Mouse (Mus musculus): ENCODE results near the gene Tex48. TPM values are rescaled to one million over a fixed set of nuclear protein-coding genes. Genes with fewer than 3 reads are reported as not detected.

The Tex48 gene
- polyA plus RNA-seq, 1 experiment from 2014 or later, result not detected

- Histone ChIP-seq H3K27me3 (replicated peaks; ENCODE audit: control insufficient read depth, insufficient read depth, low read length) (no peaks in the 10 kb centered on the region), H3K9ac (ENCODE audit: low read depth, low read length) (no peak overlapping the region), H3K4me1 (replicated peaks; ENCODE audit: control insufficient read depth, insufficient read depth, low read length) (no peaks in the 10 kb centered on the region), H3K4me2 (replicated peaks; ENCODE audit: low read depth) (no peak overlapping the region), H3K9me3 (ENCODE audit: control insufficient read depth) (no peaks in the 10 kb centered on the region), H3K27ac (ENCODE audit: low read depth, low read length) (no peak overlapping the region), H3K4me3 (ENCODE audit: low read depth, low read length) (no peak overlapping the region), H3K36me3 (ENCODE audit: control insufficient read depth, insufficient read depth) (no peaks in the 10 kb centered on the region)
- no peak for TF ChIP-seq CTCF (IDR thresholded peaks at IDR 0.05; ENCODE audit: low read depth)
- ATAC-seq, result no peak
- 29% methylated on average over 4 of the region's 4 CpGs for WGBS
Observed at GRCm38 (mm10) chr4:63659086-63659485, 36.9 kb upstream of the Tex48 start.

- H3K36me3 ChIP-seq (ENCODE audit: control insufficient read depth, insufficient read depth), result no peaks in the 10 kb centered on the region
- no peaks in the 10 kb centered on the region for H3K27me3 ChIP-seq (replicated peaks; ENCODE audit: control insufficient read depth, insufficient read depth, low read length)
- no peaks in the 10 kb centered on the region for H3K4me1 ChIP-seq (replicated peaks; ENCODE audit: control insufficient read depth, insufficient read depth, low read length)
- no peak for ATAC-seq
- H3K4me2 ChIP-seq (replicated peaks; ENCODE audit: low read depth), result no peak overlapping the region
- WGBS, result 82% methylated on average over 1 of the region's 1 CpGs
- TF ChIP-seq CTCF (IDR thresholded peaks at IDR 0.05; ENCODE audit: low read depth), result peak; percentile 74
- H3K4me3 ChIP-seq (ENCODE audit: low read depth, low read length), result no peak overlapping the region
- no peak overlapping the region for H3K9ac ChIP-seq (ENCODE audit: low read depth, low read length)
- no peaks in the 10 kb centered on the region for H3K9me3 ChIP-seq (ENCODE audit: control insufficient read depth)
- H3K27ac ChIP-seq (ENCODE audit: low read depth, low read length), result no peak overlapping the region
Observed at GRCm38 (mm10) chr4:63654381-63654780, 32.2 kb upstream of the Tex48 start.

- Histone ChIP-seq H3K27ac (ENCODE audit: low read depth, low read length) (no peak overlapping the region), H3K36me3 (ENCODE audit: control insufficient read depth, insufficient read depth) (no peaks in the 10 kb centered on the region), H3K4me3 (ENCODE audit: low read depth, low read length) (no peak overlapping the region), H3K9ac (ENCODE audit: low read depth, low read length) (no peak overlapping the region), H3K9me3 (ENCODE audit: control insufficient read depth) (no peaks in the 10 kb centered on the region), H3K27me3 (replicated peaks; ENCODE audit: control insufficient read depth, insufficient read depth, low read length) (no peaks in the 10 kb centered on the region), H3K4me1 (replicated peaks; ENCODE audit: control insufficient read depth, insufficient read depth, low read length) (no peaks in the 10 kb centered on the region), H3K4me2 (replicated peaks; ENCODE audit: low read depth) (no peak overlapping the region)
- no peak for ATAC-seq
- no peak for TF ChIP-seq CTCF (IDR thresholded peaks at IDR 0.05; ENCODE audit: low read depth)
Observed at GRCm38 (mm10) chr4:63643956-63644726, 21.9 kb upstream of the Tex48 start.

GRCm38 (mm10) chr4:63639842-63640241 lies 17.6 kb upstream of the Tex48 start:
- Histone ChIP-seq H3K9ac (ENCODE audit: low read depth, low read length) (no peak overlapping the region), H3K9me3 (ENCODE audit: control insufficient read depth) (no peaks in the 10 kb centered on the region), H3K27me3 (replicated peaks; ENCODE audit: control insufficient read depth, insufficient read depth, low read length) (no peaks in the 10 kb centered on the region), H3K4me1 (replicated peaks; ENCODE audit: control insufficient read depth, insufficient read depth, low read length) (no peaks in the 10 kb centered on the region), H3K4me2 (replicated peaks; ENCODE audit: low read depth) (no peak overlapping the region), H3K27ac (ENCODE audit: low read depth, low read length) (no peak overlapping the region), H3K4me3 (ENCODE audit: low read depth, low read length) (no peak overlapping the region), H3K36me3 (ENCODE audit: control insufficient read depth, insufficient read depth) (no peaks in the 10 kb centered on the region)
- 77% methylated on average over 2 of the region's 2 CpGs for WGBS
- no peak for ATAC-seq
- TF ChIP-seq CTCF (IDR thresholded peaks at IDR 0.05; ENCODE audit: low read depth), result no peak

- Histone ChIP-seq H3K9me3 (ENCODE audit: control insufficient read depth) (no peaks in the 10 kb centered on the region), H3K4me1 (replicated peaks; ENCODE audit: control insufficient read depth, insufficient read depth, low read length) (no peaks in the 10 kb centered on the region), H3K9ac (ENCODE audit: low read depth, low read length) (no peak overlapping the region), H3K27me3 (replicated peaks; ENCODE audit: control insufficient read depth, insufficient read depth, low read length) (no peaks in the 10 kb centered on the region), H3K4me2 (replicated peaks; ENCODE audit: low read depth) (no peak overlapping the region), H3K36me3 (ENCODE audit: control insufficient read depth, insufficient read depth) (no peaks in the 10 kb centered on the region), H3K4me3 (ENCODE audit: low read depth, low read length) (no peak overlapping the region), H3K27ac (ENCODE audit: low read depth, low read length) (no peak overlapping the region)
- ATAC-seq, result no peak
- WGBS, result 68% methylated on average over 1 of the region's 1 CpGs
- TF ChIP-seq CTCF (IDR thresholded peaks at IDR 0.05; ENCODE audit: low read depth), result no peak
Observed at GRCm38 (mm10) chr4:63638603-63639002, 16.4 kb upstream of the Tex48 start.

GRCm38 (mm10) chr4:63633181-63633580 lies 11.0 kb upstream of the Tex48 start:
- Histone ChIP-seq H3K9me3 (ENCODE audit: control insufficient read depth) (no peaks in the 10 kb centered on the region), H3K9ac (ENCODE audit: low read depth, low read length) (no peak overlapping the region), H3K27ac (ENCODE audit: low read depth, low read length) (no peak overlapping the region), H3K27me3 (replicated peaks; ENCODE audit: control insufficient read depth, insufficient read depth, low read length) (no peaks in the 10 kb centered on the region), H3K4me2 (replicated peaks; ENCODE audit: low read depth) (no peak overlapping the region), H3K36me3 (ENCODE audit: control insufficient read depth, insufficient read depth) (no peaks in the 10 kb centered on the region), H3K4me3 (ENCODE audit: low read depth, low read length) (no peak overlapping the region), H3K4me1 (replicated peaks; ENCODE audit: control insufficient read depth, insufficient read depth, low read length) (no peaks in the 10 kb centered on the region)
- ATAC-seq, result no peak
- no peak for TF ChIP-seq CTCF (IDR thresholded peaks at IDR 0.05; ENCODE audit: low read depth)
- 81% methylated on average over 2 of the region's 2 CpGs for WGBS

Data from intestine, postnatal 0 days (tissue).